Mouse (Mus musculus): ENCODE data around the gene Dand5.

DNA sequence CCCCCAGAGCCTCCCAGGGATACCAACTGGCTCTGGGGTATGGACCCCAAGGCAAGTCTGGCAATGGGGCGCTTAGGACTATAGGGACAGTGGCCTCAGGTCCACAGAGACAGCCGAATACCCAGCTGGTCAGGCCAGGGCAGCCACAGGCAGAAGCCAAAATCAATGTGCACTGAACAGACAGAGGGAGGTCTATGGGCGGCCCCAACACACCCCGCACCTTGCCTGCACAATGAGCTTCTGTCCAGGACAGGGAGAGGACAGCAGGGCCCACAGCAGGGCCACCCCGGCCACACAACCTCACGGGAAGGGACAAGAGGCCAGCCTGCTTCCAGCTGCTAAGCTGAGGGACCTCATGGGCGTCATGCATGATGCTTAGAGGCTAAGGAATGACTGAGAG lies 28.1 kb downstream of the Dand5 start:
- TF ChIP-seq CTCF (IDR thresholded peaks at IDR 0.05; ENCODE audit: low read depth) (no peak), EP300 (IDR thresholded peaks at IDR 0.05; ENCODE audit: low read depth) (no peak)
